Mouse (Mus musculus): ENCODE measurements around the gene Slc30a2. TPM values are rescaled to one million over a fixed set of nuclear protein-coding genes. Genes with fewer than 3 reads are reported as not detected.

Slc30a2 gene
- polyA plus RNA-seq, 1 experiment, result 0.51 TPM

- DNase-seq, result no peak
- H3K4me3 ChIP-seq (replicated peaks; ENCODE audit: extremely low read depth, low read depth, low read length), result no peak overlapping the region
- TF ChIP-seq POLR2A (IDR thresholded peaks at IDR 0.05; ENCODE audit: borderline replicate concordance, extremely low read depth, low read depth, low read length), result no peak
- TF ChIP-seq CTCF (IDR thresholded peaks at IDR 0.05; ENCODE audit: insufficient read depth, low read length), result no peak
- WGBS, result 82% methylated on average over 7 of the region's 7 CpGs
- H3K4me1 ChIP-seq (ENCODE audit: control insufficient read depth, insufficient read depth, low read length), result peaks cover 8% of the 10 kb centered on the region
Measured at GRCm38 (mm10) chr4:134352929-134353328, 9.9 kb downstream of the Slc30a2 start.

GRCm38 (mm10) chr4:134353527-134354409 lies 10.8 kb downstream of the Slc30a2 start:
- no peak for TF ChIP-seq CTCF (IDR thresholded peaks at IDR 0.05; ENCODE audit: insufficient read depth, low read length)
- no peak for TF ChIP-seq POLR2A (IDR thresholded peaks at IDR 0.05; ENCODE audit: borderline replicate concordance, extremely low read depth, low read depth, low read length)
- 64% methylated on average over 5 of the region's 5 CpGs for WGBS
- no peak for DNase-seq
- Histone ChIP-seq H3K4me1 (ENCODE audit: control insufficient read depth, insufficient read depth, low read length) (peaks cover 8% of the 10 kb centered on the region), H3K4me3 (replicated peaks; ENCODE audit: extremely low read depth, low read depth, low read length) (no peak overlapping the region)

- peak; percentile 54 for DNase-seq
- WGBS, result 32% methylated on average over 16 of the region's 16 CpGs
- Histone ChIP-seq H3K4me1 (ENCODE audit: control insufficient read depth, insufficient read depth, low read length) (peaks cover 8% of the 10 kb centered on the region), H3K4me3 (replicated peaks; ENCODE audit: extremely low read depth, low read depth, low read length) (no peak overlapping the region)
- TF ChIP-seq POLR2A (IDR thresholded peaks at IDR 0.05; ENCODE audit: borderline replicate concordance, extremely low read depth, low read depth, low read length), result no peak
- no peak for TF ChIP-seq CTCF (IDR thresholded peaks at IDR 0.05; ENCODE audit: insufficient read depth, low read length)
Measured at GRCm38 (mm10) chr4:134355841-134356452, 13.0 kb downstream of the Slc30a2 start.

GRCm38 (mm10) chr4:134356591-134357460 lies 13.8 kb downstream of the Slc30a2 start:
- DNase-seq, result peak; percentile 81
- 14% methylated on average over 22 of the region's 22 CpGs for WGBS
- Histone ChIP-seq H3K4me3 (replicated peaks; ENCODE audit: extremely low read depth, low read depth, low read length) (no peak overlapping the region), H3K4me1 (ENCODE audit: control insufficient read depth, insufficient read depth, low read length) (peaks cover 8% of the 10 kb centered on the region)
- no peak for TF ChIP-seq POLR2A (IDR thresholded peaks at IDR 0.05; ENCODE audit: borderline replicate concordance, extremely low read depth, low read depth, low read length)
- peak; percentile 92 for TF ChIP-seq CTCF (IDR thresholded peaks at IDR 0.05; ENCODE audit: insufficient read depth, low read length)

- no peak overlapping the region for H3K4me3 ChIP-seq (replicated peaks; ENCODE audit: extremely low read depth, low read depth, low read length)
- WGBS, result 35% methylated on average over 17 of the region's 17 CpGs
- DNase-seq, result no peak
- no peak for TF ChIP-seq CTCF (IDR thresholded peaks at IDR 0.05; ENCODE audit: insufficient read depth, low read length)
- no peak for TF ChIP-seq POLR2A (IDR thresholded peaks at IDR 0.05; ENCODE audit: borderline replicate concordance, extremely low read depth, low read depth, low read length)
- peaks cover 8% of the 10 kb centered on the region for H3K4me1 ChIP-seq (ENCODE audit: control insufficient read depth, insufficient read depth, low read length)
Measured at GRCm38 (mm10) chr4:134357461-134357771, 14.4 kb downstream of the Slc30a2 start.

GRCm38 (mm10) chr4:134359649-134360048 lies 16.7 kb downstream of the Slc30a2 start:
- WGBS, result 74% methylated on average over 6 of the region's 6 CpGs
- Histone ChIP-seq H3K4me1 (ENCODE audit: control insufficient read depth, insufficient read depth, low read length) (peaks cover 8% of the 10 kb centered on the region), H3K4me3 (replicated peaks; ENCODE audit: extremely low read depth, low read depth, low read length) (no peak overlapping the region)
- DNase-seq, result no peak
- TF ChIP-seq CTCF (IDR thresholded peaks at IDR 0.05; ENCODE audit: insufficient read depth, low read length) (no peak), POLR2A (IDR thresholded peaks at IDR 0.05; ENCODE audit: borderline replicate concordance, extremely low read depth, low read depth, low read length) (no peak)

GRCm38 (mm10) chr4:134361215-134361614 lies 18.2 kb downstream of the Slc30a2 start:
- TF ChIP-seq POLR2A (IDR thresholded peaks at IDR 0.05; ENCODE audit: borderline replicate concordance, extremely low read depth, low read depth, low read length) (no peak), CTCF (IDR thresholded peaks at IDR 0.05; ENCODE audit: insufficient read depth, low read length) (no peak)
- no peak overlapping the region for H3K4me3 ChIP-seq (replicated peaks; ENCODE audit: extremely low read depth, low read depth, low read length)
- no peak for DNase-seq
- H3K4me1 ChIP-seq (ENCODE audit: control insufficient read depth, insufficient read depth, low read length), result peaks cover 5% of the 10 kb centered on the region
- WGBS, result 31% methylated on average over 5 of the region's 5 CpGs

GRCm38 (mm10) chr4:134362124-134362523 lies 19.1 kb downstream of the Slc30a2 start:
- WGBS, result 57% methylated on average over 9 of the region's 9 CpGs
- no peak for DNase-seq
- Histone ChIP-seq H3K4me3 (replicated peaks; ENCODE audit: extremely low read depth, low read depth, low read length) (no peak overlapping the region), H3K4me1 (ENCODE audit: control insufficient read depth, insufficient read depth, low read length) (peaks cover 5% of the 10 kb centered on the region; the same call in 1 of the 2 replicates)
- TF ChIP-seq POLR2A (IDR thresholded peaks at IDR 0.05; ENCODE audit: borderline replicate concordance, extremely low read depth, low read depth, low read length), result no peak
- TF ChIP-seq CTCF (IDR thresholded peaks at IDR 0.05; ENCODE audit: insufficient read depth, low read length), result no peak

- TF ChIP-seq CTCF (IDR thresholded peaks at IDR 0.05; ENCODE audit: insufficient read depth, low read length), result no peak
- TF ChIP-seq POLR2A (IDR thresholded peaks at IDR 0.05; ENCODE audit: borderline replicate concordance, extremely low read depth, low read depth, low read length), result no peak
- no peak for DNase-seq
- Histone ChIP-seq H3K4me1 (ENCODE audit: control insufficient read depth, insufficient read depth, low read length) (peaks cover under 1% of the 10 kb centered on the region; the same call in 1 of the 2 replicates), H3K4me3 (replicated peaks; ENCODE audit: extremely low read depth, low read depth, low read length) (no peak overlapping the region)
- WGBS, result 28% methylated on average over 9 of the region's 9 CpGs
Measured at GRCm38 (mm10) chr4:134362586-134362985, 19.6 kb downstream of the Slc30a2 start.
